ENCODE assay signal across 8 mouse cellular contexts in genomic region chr12:76765354-76765851, GRCm38 (mm10). TPM values are rescaled to one million over a fixed set of nuclear protein-coding genes. Genes with fewer than 3 reads are reported as not detected.
DNase-seq lines count a peak whose midpoint lies in the region; ATAC-seq lines count a peak whose summit lies in the region.

Gene Churc1 (plus strand): TSS chr12:76765538.
Gene Fntb (plus strand): TSS chr12:76765589.

- DNase-seq in ZHBTc4 (ENCODE audit: low read depth, low spot score): peak; percentile 98
- peak; percentile 81 to 82 for DNase-seq in gastrocnemius, adult 8-10 months (ENCODE audit: low spot score in 2 of 2)
- DNase-seq in hindlimb bud, embryonic 11.5 days (ENCODE audit: extremely low spot score, low read depth, low spot score): peak; percentile 96
- DNase-seq in left cerebral cortex, adult 8-10 months (ENCODE audit: low spot score in 2 of 2): peak; percentile 79 to 85
- peak; percentile 95 to 96 for DNase-seq in right cerebral cortex, postnatal 10 days (ENCODE audit: low spot score in 2 of 2)
- DNase-seq in urinary bladder, postnatal 25 days (ENCODE audit: low spot score): peak; percentile 96

- peaks cover 6% of the 10 kb centered on the region for H3K9me3 ChIP-seq in megakaryocyte, embryonic 14.5 days

- peaks cover 19% of the 10 kb centered on the region for H3K4me1 ChIP-seq in megakaryocyte, embryonic 14.5 days

- H3K4me3 ChIP-seq in megakaryocyte, embryonic 14.5 days (replicated peaks): peak within 1 kb of the TSS; percentile 98

- peaks cover 6% of the 10 kb centered on the region for H3K36me3 ChIP-seq in megakaryocyte, embryonic 14.5 days (replicated peaks; ENCODE audit: low read length)

- no peaks in the 10 kb centered on the region for H3K27me3 ChIP-seq in megakaryocyte, embryonic 14.5 days (replicated peaks)

- ATAC-seq in common myeloid progenitor, adult 5-6 weeks (replicated peaks; ENCODE audit: low read depth, poor library complexity, severe bottlenecking): peak; percentile 94

RNA-seq across cellular contexts. Expression of gene Churc1, which starts in this region (rescaled TPM):
- total RNA-seq in common myeloid progenitor, adult 5-6 weeks (2017): 42.0 and 45.8 TPM in 2 replicates
- 10 to 100 TPM; 58.2 to 63.8 (median 60.9) TPM for total RNA-seq in gastrocnemius, adult 8-10 months (2022)
- 10 to 100 TPM; 35.2 to 47.1 (median 39.6) TPM for total RNA-seq in left cerebral cortex, adult 8-10 months (2022)
- polyA plus RNA-seq in megakaryocyte, embryonic 14.5 days (2012; ENCODE audit: insufficient read depth, low replicate concordance): 5.6 TPM in 1 of 2 replicates, not detected in the other

RNA-seq across cellular contexts. Expression of gene Fntb, which starts in this region (rescaled TPM):
- total RNA-seq in common myeloid progenitor, adult 5-6 weeks (2017): 4.9 and 8.7 TPM in 2 replicates
- total RNA-seq in gastrocnemius, adult 8-10 months (2022): 10 to 100 TPM; 10.4 to 12.0 (median 11.6) TPM
- 10 to 100 TPM; 28.4 to 36.7 (median 32.3) TPM for total RNA-seq in left cerebral cortex, adult 8-10 months (2022)
- polyA plus RNA-seq in megakaryocyte, embryonic 14.5 days (2012; ENCODE audit: insufficient read depth, low replicate concordance): 13.4 and 35.3 TPM in 2 replicates

Comparison
In these comparisons a context has a peak if more than half of its experiments do, and no peak if none do; other contexts are left out.
1. Peak in every context shown above with its lines: DNase-seq, ATAC-seq and H3K4me3 ChIP-seq.